In genomic region chr7:16271139-16271538, GRCm38 (mm10) we compare ENCODE assay signal across 19 mouse cellular contexts. TPM values are rescaled to one million over a fixed set of nuclear protein-coding genes. Genes with fewer than 3 reads are reported as not detected.
DNase-seq lines count a peak whose midpoint lies in the region; ATAC-seq lines count a peak whose summit lies in the region.
"Had no signal": no experiment of that assay in that cellular context is flagged by ENCODE, and none has a peak within 500 bp of the region (broad histone marks: within the 10 kb centered on the region; RNA-seq: fewer than 3 reads in every experiment).

No protein-coding gene starts in this region.

- H3K27ac ChIP-seq in heart, embryonic 13.5 days (replicated peaks): no peak overlapping the region
- no peak overlapping the region for H3K27ac ChIP-seq in neural tube, embryonic 13.5 days (replicated peaks)
- no peak overlapping the region for H3K27ac ChIP-seq in midbrain, embryonic 12.5 days (replicated peaks)
- H3K27ac ChIP-seq: forebrain, embryonic 15.5 days; heart, adult 2 months had no signal

- WGBS in heart, embryonic 13.5 days: 81% methylated on average over 1 of the region's 1 CpGs
- WGBS in neural tube, embryonic 13.5 days: 35% methylated on average over 1 of the region's 1 CpGs
- WGBS in midbrain, embryonic 12.5 days: 72% methylated on average over 1 of the region's 1 CpGs

- peaks cover 31% of the 10 kb centered on the region for H3K4me1 ChIP-seq in heart, embryonic 13.5 days
- peaks cover 32% of the 10 kb centered on the region for H3K4me1 ChIP-seq in neural tube, embryonic 13.5 days (replicated peaks)
- peaks cover 24% of the 10 kb centered on the region for H3K4me1 ChIP-seq in midbrain, embryonic 12.5 days

- no peak overlapping the region for H3K4me2 ChIP-seq in heart, embryonic 13.5 days
- H3K4me2 ChIP-seq in neural tube, embryonic 13.5 days: peak overlapping the region; percentile 88
- H3K4me2 ChIP-seq in midbrain, embryonic 12.5 days (replicated peaks): peak overlapping the region; percentile 84; the same call in 1 of the 2 replicates

- no peak overlapping the region for H3K4me3 ChIP-seq in heart, embryonic 13.5 days
- H3K4me3 ChIP-seq in neural tube, embryonic 13.5 days: peak overlapping the region; percentile 76; the same call in 1 of the 2 replicates
- no peak overlapping the region for H3K4me3 ChIP-seq in midbrain, embryonic 12.5 days
- H3K4me3 ChIP-seq: heart, adult 2 months had no signal

- DNase-seq in heart, postnatal 4 days: no peak
- no peak for DNase-seq in neural tube, embryonic 10.5 days (ENCODE audit: extremely low spot score, low spot score)
- no peak for DNase-seq in embryo, embryonic 10.5 days (ENCODE audit: low spot score)
- DNase-seq in adrenal gland, postnatal 36 days: no peak
- DNase-seq: cerebellum, postnatal 10 days; heart, adult 2 months; heart, postnatal 14 days; kidney, postnatal 10 days; layer of hippocampus, adult 9-11 months; liver, postnatal 0 days; lung, postnatal 36 days; retina, postnatal 1 day; thymus, adult 18-20 months had no signal

- no peak for ATAC-seq in heart, embryonic 13.5 days (ENCODE audit: extremely low read depth, insufficient number of reproducible peaks, low FRiP score, low TSS enrichment)
- ATAC-seq in neural tube, embryonic 13.5 days (ENCODE audit: low read depth): no peak
- no peak for ATAC-seq in midbrain, embryonic 12.5 days (ENCODE audit: low FRiP score, low read depth)
- ATAC-seq: forebrain, embryonic 15.5 days; intestine, postnatal 0 days; liver, postnatal 0 days had no signal

- peaks cover 13% of the 10 kb centered on the region for H3K36me3 ChIP-seq in heart, embryonic 13.5 days
- H3K36me3 ChIP-seq in neural tube, embryonic 13.5 days: peaks cover 18% of the 10 kb centered on the region
- peaks cover 10% of the 10 kb centered on the region for H3K36me3 ChIP-seq in midbrain, embryonic 12.5 days

- no peaks in the 10 kb centered on the region for H3K27me3 ChIP-seq in heart, embryonic 13.5 days (replicated peaks)
- H3K27me3 ChIP-seq in neural tube, embryonic 13.5 days: no peaks in the 10 kb centered on the region
- H3K27me3 ChIP-seq in midbrain, embryonic 12.5 days: peaks cover 34% of the 10 kb centered on the region
- H3K27me3 ChIP-seq: forebrain, embryonic 15.5 days had no signal

- no peaks in the 10 kb centered on the region for H3K9me3 ChIP-seq in heart, embryonic 13.5 days
- no peaks in the 10 kb centered on the region; the same call in 1 of the 2 replicates for H3K9me3 ChIP-seq in neural tube, embryonic 13.5 days
- H3K9me3 ChIP-seq in midbrain, embryonic 12.5 days: no peaks in the 10 kb centered on the region
- H3K9me3 ChIP-seq: forebrain, embryonic 15.5 days had no signal

- 0 out of 2 replicates have a peak overlapping the region, but pooled peaks have one; percentile 88 for H3K9ac ChIP-seq in heart, embryonic 13.5 days
- peak overlapping the region; percentile 92 for H3K9ac ChIP-seq in neural tube, embryonic 13.5 days
- H3K9ac ChIP-seq in midbrain, embryonic 12.5 days (replicated peaks): no peak overlapping the region
- H3K9ac ChIP-seq: liver, postnatal 0 days had no signal

RNA-seq across cellular contexts. Expression of gene Inafm1, which starts 2.3 kb away (rescaled TPM):
- polyA plus RNA-seq in heart, embryonic 13.5 days (2015; fragmentation: Nextera tagmentation; extraction: Ambion mirVana): 10.7 TPM in 2 replicates
- total RNA-seq in heart, postnatal 4 days (2021): 10 to 100 TPM; 12.5 to 13.6 TPM
- polyA plus RNA-seq in neural tube, embryonic 13.5 days (2015; fragmentation: Nextera tagmentation; extraction: Ambion mirVana): 30.0 and 39.3 TPM in 2 replicates
- polyA plus RNA-seq in midbrain, embryonic 12.5 days (2016; fragmentation: Nextera tagmentation; extraction: Ambion mirVana): 20.5 and 20.6 TPM in 2 replicates
- total RNA-seq in adrenal gland, postnatal 36 days (2021): 10 to 100 TPM; 17.1 to 22.6 TPM

RNA-seq across cellular contexts. Expression of gene C5ar1, which starts 11.8 kb away (rescaled TPM):
- polyA plus RNA-seq in heart, embryonic 13.5 days (2015; fragmentation: Nextera tagmentation; extraction: Ambion mirVana): 1.5 and 2.2 TPM in 2 replicates
- 1 to 10 TPM; 1.8 to 1.9 TPM for total RNA-seq in heart, postnatal 4 days (2021)
- polyA plus RNA-seq in neural tube, embryonic 13.5 days (2015; fragmentation: Nextera tagmentation; extraction: Ambion mirVana): 2.3 and 2.8 TPM in 2 replicates
- polyA plus RNA-seq in midbrain, embryonic 12.5 days (2016; fragmentation: Nextera tagmentation; extraction: Ambion mirVana): 1.3 and 1.5 TPM in 2 replicates
- total RNA-seq in adrenal gland, postnatal 36 days (2021): 1 to 10 TPM; 3.5 to 9.4 TPM

RNA-seq across cellular contexts. Expression of gene Ccdc9, which starts 15.5 kb away (rescaled TPM):
- 14.3 and 16.5 TPM in 2 replicates for polyA plus RNA-seq in heart, embryonic 13.5 days (2015; fragmentation: Nextera tagmentation; extraction: Ambion mirVana)
- total RNA-seq in heart, postnatal 4 days (2021): 10 to 100 TPM; 39.4 to 43.1 TPM
- polyA plus RNA-seq in neural tube, embryonic 13.5 days (2015; fragmentation: Nextera tagmentation; extraction: Ambion mirVana): 31.2 and 35.4 TPM in 2 replicates
- polyA plus RNA-seq in midbrain, embryonic 12.5 days (2016; fragmentation: Nextera tagmentation; extraction: Ambion mirVana): 43.2 and 48.8 TPM in 2 replicates
- total RNA-seq in adrenal gland, postnatal 36 days (2021): 10 to 100 TPM; 59.5 to 73.6 TPM

RNA-seq across cellular contexts. Expression of gene C5ar2, which starts 27.2 kb away (rescaled TPM):
- 0.76 and 0.78 TPM in 2 replicates for polyA plus RNA-seq in heart, embryonic 13.5 days (2015; fragmentation: Nextera tagmentation; extraction: Ambion mirVana)
- under 1 TPM; 0.45 to 0.50 TPM for total RNA-seq in heart, postnatal 4 days (2021)
- polyA plus RNA-seq in neural tube, embryonic 13.5 days (2015; fragmentation: Nextera tagmentation; extraction: Ambion mirVana): 0.15 TPM in 1 of 2 replicates, not detected in the other
- 0.11 TPM in 1 of 2 replicates, not detected in the other for polyA plus RNA-seq in midbrain, embryonic 12.5 days (2016; fragmentation: Nextera tagmentation; extraction: Ambion mirVana)
- under 1 TPM; 0.43 to 0.50 TPM for total RNA-seq in adrenal gland, postnatal 36 days (2021)
- polyA plus RNA-seq: C2C12; forebrain, embryonic 15.5 days had no signal

RNA-seq across cellular contexts. Expression of gene Bbc3, which starts 37.1 kb away (rescaled TPM):
- 8.2 and 8.8 TPM in 2 replicates for polyA plus RNA-seq in heart, embryonic 13.5 days (2015; fragmentation: Nextera tagmentation; extraction: Ambion mirVana)
- 1 to 10 TPM; 7.0 to 9.0 TPM for total RNA-seq in heart, postnatal 4 days (2021)
- polyA plus RNA-seq in neural tube, embryonic 13.5 days (2015; fragmentation: Nextera tagmentation; extraction: Ambion mirVana): 22.4 and 22.8 TPM in 2 replicates
- polyA plus RNA-seq in midbrain, embryonic 12.5 days (2016; fragmentation: Nextera tagmentation; extraction: Ambion mirVana): 17.3 and 18.9 TPM in 2 replicates
- total RNA-seq in adrenal gland, postnatal 36 days (2021): 1 to 10 TPM; 3.6 to 4.7 TPM
